Mouse (Mus musculus) neural tube, embryonic 14.5 days (tissue): ENCODE measurements at regions not wholly inside any gene's neighbourhood (a gene's known extent, or its start where the extent isn't known, plus 50 kb on each side); places are given as distances from the start of the nearest gene placed in this dataset.

Experiments
- ATAC-seq: fragments of 200-750 bp; cut with Nextera tagmentation; 2 replicates; pipeline ENCODE4 v1.8.0; 2017; ENCODE audit warnings: low read depth, mild to moderate bottlenecking, moderate TSS enrichment, moderate library complexity
- H3K27ac ChIP-seq: fragments of 300-500 bp; sonication (generic); 2 replicates; pipeline ENCODE4 v1.5.1; 2014; ENCODE audit warnings: low read depth, mild to moderate bottlenecking, control low read depth, low read length, moderate library complexity, mixed read lengths
- H3K27me3 ChIP-seq: fragments of 300-500 bp; sonication (generic); 2 replicates; pipeline ENCODE4 v1.6.1; 2014; ENCODE audit warnings: low read length; ENCODE audit not compliant: control insufficient read depth, insufficient read depth
- H3K36me3 ChIP-seq: fragments of 300-500 bp; sonication (generic); 2 replicates; pipeline ENCODE4 v1.6.1; 2014; ENCODE audit warnings: low read length, mixed read lengths; ENCODE audit not compliant: control insufficient read depth, insufficient read depth
- H3K4me1 ChIP-seq: fragments of 300-500 bp; sonication (generic); 2 replicates; pipeline ENCODE4 v1.6.1; 2014; ENCODE audit warnings: low read length; ENCODE audit not compliant: control insufficient read depth, insufficient read depth
- H3K4me2 ChIP-seq: fragments of 300-500 bp; sonication (generic); 2 replicates; pipeline ENCODE4 v1.6.1; 2014; ENCODE audit warnings: mild to moderate bottlenecking, low read depth, low read length, control low read depth
- H3K4me3 ChIP-seq: fragments of 300-500 bp; sonication (generic); 2 replicates; pipeline ENCODE4 v1.5.1; 2014; ENCODE audit warnings: low read depth, low read length, control low read depth, mixed read lengths
- H3K9ac ChIP-seq: fragments of 300-500 bp; sonication (generic); replicated peaks from 2 replicates; pipeline ENCODE4 v1.6.1; 2014; ENCODE audit warnings: low read depth, mild to moderate bottlenecking, control low read depth, low read length, mixed read lengths
- H3K9me3 ChIP-seq: fragments of 300-500 bp; sonication (generic); 2 replicates; pipeline ENCODE4 v1.6.1; 2016; ENCODE audit warnings: low read length; ENCODE audit not compliant: control insufficient read depth
- WGBS: fragments of 180-500 bp; shearing (Covaris S2); extraction: QIAGEN DNeasy Blood & Tissue Kit; methylation state at CpG from one replicate; pipeline ENCODE4 v1.1.7; 2014; 5-methylcytosine and 5-hydroxymethylcytosine counted together

GRCm38 (mm10) chr7:135888598-135888997 lies 172.4 kb upstream of the Mki67 start:
- H3K36me3 ChIP-seq, result no peaks in the 10 kb centered on the region
- 0 out of 2 replicates have a peak, but pooled peaks have one; percentile 38 for ATAC-seq
- H3K4me3 ChIP-seq, result no peak overlapping the region
- no peaks in the 10 kb centered on the region for H3K9me3 ChIP-seq
- peaks cover 9% of the 10 kb centered on the region for H3K4me1 ChIP-seq
- no peak overlapping the region for H3K9ac ChIP-seq
- WGBS, result 4% methylated on average over 3 of the region's 3 CpGs
- H3K27me3 ChIP-seq, result no peaks in the 10 kb centered on the region
- peak overlapping the region; percentile 32; the same call in 1 of the 2 replicates for H3K4me2 ChIP-seq
- no peak overlapping the region; the same call in 1 of the 2 replicates for H3K27ac ChIP-seq

GRCm38 (mm10) chr7:135889016-135889726 lies 173.0 kb upstream of the Mki67 start:
- Histone ChIP-seq H3K36me3 (no peaks in the 10 kb centered on the region), H3K9ac (no peak overlapping the region), H3K4me1 (peaks cover 9% of the 10 kb centered on the region), H3K4me2 (peak overlapping the region; percentile 32), H3K9me3 (no peaks in the 10 kb centered on the region), H3K27ac (no peak overlapping the region; the same call in 1 of the 2 replicates), H3K27me3 (no peaks in the 10 kb centered on the region), H3K4me3 (no peak overlapping the region)
- 6% methylated on average over 17 of the region's 17 CpGs for WGBS
- ATAC-seq, result peak; percentile 44; the same call in 1 of the 2 replicates

GRCm38 (mm10) chr7:135898876-135899275 lies 182.7 kb upstream of the Mki67 start:
- 81% methylated on average over 2 of the region's 2 CpGs for WGBS
- Histone ChIP-seq H3K36me3 (no peaks in the 10 kb centered on the region), H3K4me3 (no peak overlapping the region), H3K4me1 (peaks cover 8% of the 10 kb centered on the region), H3K27ac (no peak overlapping the region), H3K9ac (no peak overlapping the region), H3K4me2 (no peak overlapping the region), H3K27me3 (no peaks in the 10 kb centered on the region), H3K9me3 (no peaks in the 10 kb centered on the region)
- ATAC-seq, result no peak

GRCm38 (mm10) chr7:135899765-135900164 lies 183.6 kb upstream of the Mki67 start:
- peaks cover 8% of the 10 kb centered on the region for H3K4me1 ChIP-seq
- H3K4me2 ChIP-seq, result no peak overlapping the region
- no peaks in the 10 kb centered on the region for H3K9me3 ChIP-seq
- no peak overlapping the region for H3K27ac ChIP-seq
- no peaks in the 10 kb centered on the region for H3K27me3 ChIP-seq
- no peak for ATAC-seq
- H3K9ac ChIP-seq, result no peak overlapping the region
- no peak overlapping the region for H3K4me3 ChIP-seq
- 52% methylated on average over 5 of the region's 5 CpGs for WGBS
- no peaks in the 10 kb centered on the region for H3K36me3 ChIP-seq

GRCm38 (mm10) chr7:135900861-135901321 lies 184.7 kb upstream of the Mki67 start:
- H3K27me3 ChIP-seq, result no peaks in the 10 kb centered on the region
- no peaks in the 10 kb centered on the region for H3K9me3 ChIP-seq
- H3K4me2 ChIP-seq, result no peak overlapping the region
- ATAC-seq, result no peak
- H3K4me1 ChIP-seq, result peaks cover 8% of the 10 kb centered on the region
- H3K27ac ChIP-seq, result no peak overlapping the region
- no peak overlapping the region for H3K4me3 ChIP-seq
- no peak overlapping the region for H3K9ac ChIP-seq
- WGBS, result 25% methylated on average over 10 of the region's 10 CpGs
- no peaks in the 10 kb centered on the region for H3K36me3 ChIP-seq

GRCm38 (mm10) chr7:135902106-135903055 lies 186.2 kb upstream of the Mki67 start:
- no peak overlapping the region for H3K4me2 ChIP-seq
- H3K4me1 ChIP-seq, result peaks cover 8% of the 10 kb centered on the region
- no peak overlapping the region for H3K4me3 ChIP-seq
- H3K9ac ChIP-seq, result no peak overlapping the region
- H3K27ac ChIP-seq, result 0 out of 2 replicates have a peak overlapping the region, but pooled peaks have one; percentile 10
- H3K9me3 ChIP-seq, result no peaks in the 10 kb centered on the region
- no peaks in the 10 kb centered on the region for H3K27me3 ChIP-seq
- 68% methylated on average over 13 of the region's 13 CpGs for WGBS
- H3K36me3 ChIP-seq, result no peaks in the 10 kb centered on the region
- no peak for ATAC-seq

- no peak overlapping the region for H3K4me3 ChIP-seq
- H3K36me3 ChIP-seq, result no peaks in the 10 kb centered on the region
- ATAC-seq, result no peak
- H3K27ac ChIP-seq, result no peak overlapping the region
- no peaks in the 10 kb centered on the region for H3K9me3 ChIP-seq
- H3K4me2 ChIP-seq, result no peak overlapping the region
- H3K9ac ChIP-seq, result no peak overlapping the region
- H3K4me1 ChIP-seq, result no peaks in the 10 kb centered on the region
- no peaks in the 10 kb centered on the region for H3K27me3 ChIP-seq
Observed at GRCm38 (mm10) chr7:135911376-135911775, 195.2 kb upstream of the Mki67 start.

GRCm38 (mm10) chr7:135913923-135914634 lies 197.9 kb upstream of the Mki67 start:
- H3K9me3 ChIP-seq, result no peaks in the 10 kb centered on the region
- H3K4me2 ChIP-seq, result no peak overlapping the region
- no peak overlapping the region for H3K27ac ChIP-seq
- WGBS, result 83% methylated on average over 3 of the region's 3 CpGs
- no peak overlapping the region for H3K4me3 ChIP-seq
- no peak for ATAC-seq
- no peaks in the 10 kb centered on the region for H3K36me3 ChIP-seq
- H3K4me1 ChIP-seq, result no peaks in the 10 kb centered on the region
- no peak overlapping the region for H3K9ac ChIP-seq
- no peaks in the 10 kb centered on the region for H3K27me3 ChIP-seq
